Mouse (Mus musculus): ENCODE measurements around the gene 1110008P14Rik.
"Not testable (repeated sequence)": the region's sequence is repeated elsewhere in the genome, so short reads cannot be mapped to it uniquely, and the experiment has no call there.

Gene 1110008P14Rik

DNA sequence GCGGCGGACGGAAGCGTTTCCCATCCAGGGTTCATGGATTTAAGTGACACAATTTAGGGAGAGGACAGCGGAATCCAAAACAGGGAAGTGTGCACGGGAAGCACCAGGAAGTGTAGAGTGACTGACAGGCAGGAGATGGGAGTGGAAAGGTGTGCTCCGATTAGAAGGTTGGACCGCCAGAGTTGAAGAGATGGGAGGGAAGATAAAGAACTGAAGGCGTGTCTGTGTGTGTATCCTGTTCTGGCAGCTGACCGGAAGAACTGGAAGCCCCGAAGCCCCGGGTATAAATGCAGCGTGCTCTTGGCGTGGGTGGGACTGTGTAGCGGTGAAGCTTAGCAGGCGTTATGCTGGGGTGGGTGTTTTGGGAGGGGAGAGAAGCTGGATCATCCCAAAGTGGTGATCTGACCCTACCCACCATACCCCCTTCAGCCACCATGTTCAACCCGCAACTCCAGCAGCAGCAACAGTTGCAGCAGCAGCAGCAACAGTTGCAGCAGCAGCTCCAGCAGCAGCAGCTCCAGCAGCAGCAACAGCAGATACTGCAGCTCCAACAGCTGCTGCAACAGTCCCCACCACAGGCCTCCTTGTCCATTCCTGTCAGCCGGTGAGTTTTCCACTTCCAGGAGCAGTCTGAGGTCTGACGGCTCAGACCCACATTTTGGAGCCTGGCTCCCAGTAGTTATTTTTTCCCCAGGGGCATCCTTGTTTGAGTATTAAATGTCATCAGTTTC, 18.2 kb downstream of the 1110008P14Rik start:
- DNase-seq (ENCODE audit: low read depth, low spot score): no peak

DNA sequence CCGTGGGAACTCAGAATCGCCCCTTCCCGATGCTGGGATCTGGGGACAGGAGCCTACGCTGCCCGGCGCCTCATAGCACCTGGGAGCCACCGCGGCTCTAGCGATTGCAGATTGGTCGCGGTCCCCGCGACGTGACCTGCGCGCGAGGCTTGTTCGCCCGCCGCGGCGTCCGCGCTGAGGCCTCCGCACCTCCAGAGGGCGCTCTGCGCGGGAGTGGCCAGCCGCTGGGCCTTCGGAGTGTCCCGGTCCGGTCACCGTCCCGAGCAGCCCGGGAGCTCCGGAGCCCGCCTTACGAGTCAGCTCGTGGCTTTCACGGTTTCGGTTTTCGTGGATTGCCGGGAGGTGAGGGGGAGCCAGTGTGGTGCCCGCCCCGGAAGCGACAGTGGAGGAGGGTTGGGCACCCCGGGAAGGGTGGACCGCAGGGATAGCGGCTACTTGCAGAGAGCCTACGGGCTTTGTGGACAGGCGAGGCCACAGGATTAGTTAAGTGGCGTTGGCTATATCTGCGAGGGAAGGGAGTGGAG, 18.9 kb downstream of the 1110008P14Rik start:
- DNase-seq (ENCODE audit: low read depth, low spot score): peak; percentile 89

DNA sequence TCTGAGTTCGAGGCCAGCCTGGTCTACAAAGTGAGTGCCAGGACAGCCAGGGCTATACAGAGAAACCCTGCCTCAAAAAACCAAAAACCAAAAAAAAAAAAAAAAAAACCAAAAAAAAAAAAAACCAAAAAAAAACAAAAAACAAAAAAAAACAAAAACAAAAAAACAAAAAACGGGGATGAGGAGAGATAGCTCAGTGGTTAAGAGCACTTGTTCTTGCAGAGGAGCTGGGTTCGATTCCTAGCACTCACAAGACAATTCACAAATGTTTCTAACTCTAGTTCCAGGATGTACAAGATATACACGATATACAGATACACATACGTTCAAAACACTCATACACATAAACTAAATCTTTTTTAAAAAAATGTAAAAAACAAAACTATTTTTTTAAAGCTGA, 19.5 kb downstream of the 1110008P14Rik start:
- not testable (repeated sequence) for DNase-seq (ENCODE audit: low read depth, low spot score)

DNA sequence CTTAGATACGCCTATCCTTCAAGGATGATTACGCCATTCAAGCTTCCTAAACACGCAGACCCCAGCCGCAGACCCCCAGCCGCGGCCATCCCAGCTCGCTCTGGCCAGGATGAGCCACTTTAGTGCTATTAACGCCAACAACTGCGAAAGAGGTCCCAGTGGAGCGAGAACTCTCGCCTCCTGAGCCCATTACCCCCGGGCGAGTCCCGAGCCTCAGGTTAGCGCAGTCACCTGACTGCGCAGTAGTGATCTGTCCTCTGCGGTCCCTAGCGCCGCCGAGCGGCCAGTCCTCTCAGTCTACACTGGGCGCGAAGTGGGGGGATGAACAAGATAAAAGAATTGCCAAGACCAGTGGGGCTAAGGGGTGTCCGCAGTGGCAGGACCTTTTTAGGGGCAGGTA, 20.3 kb downstream of the 1110008P14Rik start:
- peak; percentile 69 for DNase-seq (ENCODE audit: low read depth, low spot score)

DNA sequence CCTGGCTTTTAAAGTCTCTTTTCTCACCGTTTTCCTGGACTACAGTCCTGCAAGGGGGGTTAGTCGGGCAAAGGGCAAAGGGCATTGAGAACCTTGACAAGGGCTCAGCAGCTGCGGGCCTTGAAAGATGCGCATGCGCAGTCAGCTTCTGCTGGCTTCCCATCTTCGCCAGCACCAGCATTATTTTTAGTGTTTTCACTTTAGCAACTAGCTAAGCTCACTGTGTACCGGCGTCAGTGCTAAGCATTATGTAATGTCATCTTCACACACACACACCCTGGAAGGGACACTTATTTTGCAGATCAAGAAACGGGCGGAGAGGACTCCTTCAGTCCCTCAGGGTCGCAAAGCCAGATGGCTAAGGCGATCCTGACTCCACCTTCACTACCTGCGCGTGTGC, 21.0 kb downstream of the 1110008P14Rik start:
- peak; percentile 84 for DNase-seq (ENCODE audit: low read depth, low spot score)

DNA sequence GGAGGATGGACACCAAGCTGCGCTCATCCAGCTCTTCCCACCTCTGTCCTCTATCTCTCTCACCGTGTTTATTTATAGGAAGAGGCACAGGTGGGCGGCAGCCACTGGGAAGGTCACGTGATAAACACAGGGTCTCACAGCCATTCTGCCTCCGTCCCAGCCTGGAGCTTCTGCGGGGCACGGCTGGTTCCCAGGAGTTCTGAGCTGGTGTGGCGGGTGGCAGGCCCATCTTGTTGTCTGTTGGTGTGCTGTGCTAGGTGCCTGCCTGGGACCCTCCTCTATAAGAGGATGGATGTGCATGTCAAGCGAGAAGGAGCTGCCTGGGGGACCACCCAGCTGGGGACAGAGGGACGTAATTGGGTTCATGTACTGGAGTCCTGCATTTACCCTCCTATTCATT, 23.4 kb downstream of the 1110008P14Rik start:
- no peak for DNase-seq (ENCODE audit: low read depth, low spot score)

DNA sequence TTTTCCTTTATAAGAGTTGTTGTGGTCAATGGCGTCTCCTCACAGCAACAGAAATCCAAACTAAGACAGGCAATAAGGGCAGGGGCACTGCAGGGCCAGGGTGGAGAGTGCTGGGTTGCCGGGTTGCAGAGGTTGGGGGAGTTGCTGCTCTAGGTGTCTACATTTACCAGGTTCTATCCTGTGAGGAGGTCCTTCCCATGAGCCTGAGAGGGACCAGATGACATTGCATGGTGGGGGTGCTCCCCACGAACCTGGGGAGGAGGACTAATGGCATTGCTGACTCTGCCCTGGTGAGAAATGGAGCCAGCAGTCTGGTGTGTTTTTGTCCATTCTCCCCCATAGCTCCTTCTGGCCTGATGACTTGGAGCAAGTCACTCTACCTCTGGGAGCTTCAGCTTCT, 24.0 kb downstream of the 1110008P14Rik start:
- no peak for DNase-seq (ENCODE audit: low read depth, low spot score)

DNA sequence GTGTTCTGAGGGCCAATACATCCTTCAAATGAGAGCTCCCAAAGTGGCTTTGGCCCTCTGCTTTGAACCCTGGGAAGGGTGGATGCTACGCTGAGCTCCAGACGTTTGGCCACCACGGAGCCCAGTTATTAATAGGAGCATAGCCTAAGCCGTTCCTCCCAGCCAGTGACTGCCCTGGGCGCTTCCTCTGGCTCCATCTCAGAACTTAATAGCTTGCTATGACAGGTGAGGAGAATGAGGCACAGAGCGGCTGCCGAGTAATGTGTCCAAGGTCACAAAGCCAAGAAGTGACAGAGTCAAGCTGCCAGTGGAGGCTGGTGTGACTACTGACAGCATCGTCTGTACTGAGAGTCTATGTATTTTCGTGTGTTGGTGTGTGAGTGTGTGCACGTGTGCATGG, 25.5 kb downstream of the 1110008P14Rik start:
- DNase-seq (ENCODE audit: low read depth, low spot score): no peak

DNA sequence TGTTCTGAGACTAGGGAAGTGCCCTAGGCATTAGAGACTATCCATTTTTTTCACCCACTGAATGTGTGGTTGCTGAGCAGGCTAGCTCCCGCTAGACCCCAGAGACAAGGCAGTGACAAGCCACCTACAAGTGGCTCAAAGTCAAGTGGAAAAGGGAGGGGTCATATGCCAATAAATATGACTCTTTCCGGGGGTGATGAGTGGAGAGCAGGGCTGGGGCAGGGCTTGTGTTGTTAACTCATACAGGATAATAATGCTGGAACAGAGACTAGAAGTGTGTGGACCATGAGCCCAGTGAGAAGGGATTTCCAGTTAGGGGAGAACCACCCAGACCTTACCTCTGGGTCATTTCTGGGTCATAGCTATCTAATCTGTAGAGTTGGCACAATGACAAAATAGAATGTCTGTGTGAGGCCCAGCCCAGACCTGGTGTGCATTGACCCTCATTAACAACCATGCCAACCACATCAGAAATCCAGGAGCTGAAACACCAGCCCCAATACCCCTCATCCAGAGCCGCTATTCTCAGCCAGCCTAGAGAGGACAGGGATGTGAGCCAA, 27.3 kb downstream of the 1110008P14Rik start:
- no peak for DNase-seq (ENCODE audit: low read depth, low spot score)

DNA sequence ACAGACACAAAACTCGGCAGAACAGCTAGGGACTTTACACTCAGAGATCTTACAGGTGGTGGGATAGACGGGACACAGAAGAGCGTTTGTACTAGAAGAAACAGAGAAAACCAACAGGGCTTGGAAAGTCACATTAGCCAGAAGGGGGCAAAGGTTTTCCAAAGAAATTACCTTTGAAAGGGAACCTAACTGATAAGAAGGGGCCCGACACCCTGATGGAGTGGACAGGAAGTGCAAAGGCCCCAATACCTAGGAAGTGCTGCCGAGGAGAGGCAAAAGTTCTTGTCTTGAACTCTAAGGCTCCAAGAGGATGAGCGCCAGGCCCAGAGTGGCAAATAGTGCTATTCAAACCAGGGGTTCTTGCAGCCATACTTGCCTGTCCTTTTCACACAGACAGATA, 27.9 kb downstream of the 1110008P14Rik start:
- no peak for DNase-seq (ENCODE audit: low read depth, low spot score)

DNA sequence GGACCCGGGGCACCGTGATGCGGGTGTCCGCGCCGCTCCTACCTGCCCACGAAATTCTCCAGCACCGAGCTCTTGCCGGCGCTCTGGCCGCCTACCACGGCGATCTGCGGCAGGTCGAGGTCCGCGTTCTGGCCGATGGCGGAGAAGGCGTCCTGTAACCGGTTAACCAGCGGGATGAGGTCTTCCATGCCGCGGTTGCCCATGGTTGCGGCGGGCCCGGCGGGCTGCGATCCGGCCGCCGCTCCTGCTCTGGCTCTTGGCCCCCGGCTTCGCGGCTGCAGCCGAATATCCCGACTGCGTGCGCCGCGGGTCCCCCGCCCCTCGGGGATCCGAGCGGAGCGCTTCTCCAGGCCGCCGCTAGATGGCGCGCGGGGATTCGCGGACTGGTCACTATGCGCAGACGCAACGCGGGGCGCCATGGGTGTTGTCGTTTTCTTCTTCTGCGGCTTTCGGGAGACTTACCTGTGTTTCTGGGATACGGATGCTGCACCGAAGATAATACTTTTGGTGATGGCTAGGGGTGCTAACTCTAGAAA, 28.7 kb downstream of the 1110008P14Rik start, which contains the start of gene Dnm1:
Dnm1 (minus strand) TSS at position 332 of the 536 bp plus-strand sequence.
- DNase-seq (ENCODE audit: low read depth, low spot score): peak; percentile 92

DNA sequence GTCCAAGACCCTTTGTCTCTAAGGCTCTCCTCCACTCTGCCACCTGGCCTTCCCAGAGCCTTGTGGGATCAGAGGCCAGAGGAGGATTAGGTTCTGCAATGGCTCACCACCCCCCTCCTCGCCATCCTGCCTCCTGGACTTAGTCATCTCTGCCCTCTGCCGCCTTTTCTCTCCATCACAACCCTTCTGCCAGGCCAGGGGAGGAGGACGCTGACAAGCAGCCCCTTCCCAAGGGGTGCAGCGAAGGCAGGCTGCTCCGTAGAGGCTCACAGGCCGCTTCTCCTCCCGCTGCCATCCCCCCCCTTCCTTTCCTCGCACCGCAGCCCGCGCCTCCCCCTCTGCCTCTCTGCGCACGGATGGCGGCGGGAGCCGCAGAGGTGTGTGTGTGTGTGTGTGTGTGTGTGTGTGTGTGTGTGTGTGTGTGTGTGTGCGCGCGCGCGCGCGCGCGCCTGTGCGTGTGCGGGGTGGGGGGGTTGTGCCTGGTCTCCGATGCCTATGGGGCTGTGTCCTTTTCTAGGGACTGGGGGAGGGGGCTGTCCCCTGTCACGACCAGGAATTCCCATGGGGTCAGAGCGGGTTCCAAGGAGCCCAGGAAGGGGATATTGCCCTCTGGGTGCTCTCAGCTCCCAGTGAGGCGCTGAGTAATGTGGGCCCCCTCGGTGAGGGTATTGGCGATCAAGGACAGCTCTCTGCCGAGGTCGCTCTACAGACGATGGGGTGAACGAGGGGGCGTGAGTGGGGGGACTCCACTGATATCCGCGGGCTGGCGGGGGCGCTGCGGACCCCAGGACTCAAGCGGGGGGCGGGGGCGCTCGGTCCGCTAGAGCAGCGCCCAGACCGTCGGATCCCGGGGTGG, 29.4 kb downstream of the 1110008P14Rik start, which contains the start of gene Ciz1:
Ciz1 (plus strand) TSS at position 177 of the 856 bp plus-strand sequence.
- peak; percentile 56 for DNase-seq (ENCODE audit: low read depth, low spot score)

DNA sequence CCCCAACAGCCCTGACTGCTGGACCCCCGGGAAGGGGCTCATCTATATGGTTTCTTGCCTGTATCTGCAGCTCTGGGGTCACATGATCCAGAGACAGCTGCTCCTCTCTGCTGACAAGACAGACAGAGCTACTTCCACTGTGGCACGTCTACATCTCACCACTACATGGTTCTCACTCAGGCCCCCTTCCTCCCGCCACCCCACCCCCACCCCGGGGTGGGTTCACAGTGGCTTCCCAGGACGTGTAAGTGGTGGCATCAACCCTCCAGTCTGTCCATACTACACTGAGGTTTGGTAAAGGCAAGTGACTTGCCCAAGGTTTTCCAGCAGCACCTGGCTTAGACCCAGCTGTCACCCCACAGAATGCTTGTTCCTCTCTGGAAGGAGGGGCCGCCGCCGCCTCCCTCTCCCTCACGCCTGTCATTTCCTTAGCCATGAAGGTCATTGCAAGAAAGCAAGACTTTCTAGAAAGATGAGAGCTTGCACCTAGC, 30.2 kb downstream of the 1110008P14Rik start:
- no peak for DNase-seq (ENCODE audit: low read depth, low spot score)

DNA sequence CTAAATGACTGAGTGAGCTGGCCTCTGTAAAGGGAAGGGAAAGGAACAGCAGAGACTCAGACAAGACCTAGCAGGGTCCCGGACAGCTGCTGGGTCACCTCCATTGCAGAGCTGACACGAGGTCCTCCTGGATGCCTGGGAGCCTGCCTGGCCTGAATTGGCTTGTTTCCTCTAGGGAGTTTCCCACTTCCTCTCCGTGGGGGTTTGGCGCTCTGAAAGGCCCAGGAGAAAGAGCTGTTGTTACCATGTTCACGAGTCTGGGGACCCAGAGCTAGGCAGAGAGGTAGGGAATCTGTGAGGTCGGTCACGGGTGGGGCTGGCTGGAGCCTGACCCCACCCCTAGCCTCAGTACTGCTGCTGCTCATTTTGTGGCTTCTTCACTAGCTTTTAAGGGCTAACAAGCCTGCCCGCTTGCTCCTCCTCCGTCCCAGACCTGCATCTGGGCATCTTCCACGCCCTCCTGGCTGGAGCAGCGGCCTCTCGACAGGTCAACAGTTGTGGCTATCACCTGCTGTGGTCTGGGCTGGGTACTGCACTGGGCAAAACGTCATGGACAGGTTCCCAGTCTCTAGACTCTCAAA, 31.2 kb downstream of the 1110008P14Rik start:
- no peak for DNase-seq (ENCODE audit: low read depth, low spot score)

DNA sequence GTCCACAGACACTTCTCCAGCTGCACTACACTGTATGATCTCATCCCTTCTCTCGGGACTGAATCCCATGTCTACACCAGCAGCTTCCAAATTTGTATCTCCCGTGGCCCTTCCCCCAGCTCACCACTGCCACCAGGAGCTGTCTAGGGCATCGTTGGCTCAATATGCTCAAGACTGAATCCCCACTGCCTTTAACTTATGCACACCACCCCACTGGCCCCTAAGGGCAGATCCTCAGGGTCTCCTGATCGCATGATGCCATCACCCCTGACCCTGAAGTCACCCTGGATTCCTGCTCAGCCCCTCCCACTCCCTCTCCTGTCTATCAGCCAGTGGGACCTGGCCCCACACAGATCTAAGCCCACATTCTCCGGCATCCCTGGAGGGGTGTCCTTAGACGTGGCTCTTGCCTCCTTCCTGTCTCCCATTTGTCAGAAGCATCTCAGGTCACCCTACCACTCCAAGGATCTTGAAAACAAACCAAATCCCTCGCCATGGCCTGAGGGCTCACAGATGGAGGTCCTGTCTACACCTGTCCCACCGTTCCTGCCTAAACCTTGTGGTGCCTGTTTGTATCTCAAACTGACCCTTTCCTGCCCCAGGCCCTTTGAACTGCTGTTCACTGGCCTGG, 32.0 kb downstream of the 1110008P14Rik start:
- DNase-seq (ENCODE audit: low read depth, low spot score): no peak

DNA sequence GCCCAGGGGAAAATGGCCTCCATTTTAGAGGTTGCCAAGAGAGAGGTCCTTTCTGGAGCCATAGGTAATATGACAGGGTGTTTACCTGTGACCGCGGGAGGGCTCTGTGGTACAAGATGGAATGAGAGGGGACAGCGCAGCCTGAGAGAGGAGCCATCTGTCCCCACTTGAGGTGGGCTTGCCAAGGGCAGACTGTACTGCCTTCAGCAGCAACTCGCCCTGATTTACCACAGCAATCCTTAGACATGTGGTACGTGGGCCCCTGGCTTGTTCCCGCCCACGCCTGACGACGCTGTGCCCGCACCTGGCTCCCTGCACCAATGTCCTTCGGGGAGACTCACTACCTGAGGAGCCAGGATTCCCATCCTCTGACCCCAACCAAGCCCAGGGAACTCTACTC, 33.4 kb downstream of the 1110008P14Rik start:
- DNase-seq (ENCODE audit: low read depth, low spot score): no peak

DNA sequence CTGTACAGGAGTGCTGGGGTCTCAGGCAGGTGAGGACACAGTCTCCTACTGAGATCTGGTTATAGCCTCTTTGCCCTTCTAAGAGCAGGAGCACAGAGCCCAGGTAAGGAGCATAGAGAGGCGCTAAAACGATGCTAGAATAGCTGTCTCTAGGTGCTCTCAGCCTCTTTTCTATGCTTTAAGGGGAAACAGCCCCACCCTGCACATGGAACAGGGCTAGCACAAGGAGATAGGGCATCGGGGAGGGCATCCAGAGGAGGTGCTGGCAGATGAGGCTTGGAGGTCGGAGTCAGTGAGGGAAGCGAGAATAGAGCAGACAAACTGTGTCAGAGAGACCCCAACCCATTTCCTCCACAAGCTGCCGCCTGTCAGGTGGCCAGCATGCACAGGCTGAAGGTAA, 34.7 kb downstream of the 1110008P14Rik start:
- no peak for DNase-seq (ENCODE audit: low read depth, low spot score)

DNA sequence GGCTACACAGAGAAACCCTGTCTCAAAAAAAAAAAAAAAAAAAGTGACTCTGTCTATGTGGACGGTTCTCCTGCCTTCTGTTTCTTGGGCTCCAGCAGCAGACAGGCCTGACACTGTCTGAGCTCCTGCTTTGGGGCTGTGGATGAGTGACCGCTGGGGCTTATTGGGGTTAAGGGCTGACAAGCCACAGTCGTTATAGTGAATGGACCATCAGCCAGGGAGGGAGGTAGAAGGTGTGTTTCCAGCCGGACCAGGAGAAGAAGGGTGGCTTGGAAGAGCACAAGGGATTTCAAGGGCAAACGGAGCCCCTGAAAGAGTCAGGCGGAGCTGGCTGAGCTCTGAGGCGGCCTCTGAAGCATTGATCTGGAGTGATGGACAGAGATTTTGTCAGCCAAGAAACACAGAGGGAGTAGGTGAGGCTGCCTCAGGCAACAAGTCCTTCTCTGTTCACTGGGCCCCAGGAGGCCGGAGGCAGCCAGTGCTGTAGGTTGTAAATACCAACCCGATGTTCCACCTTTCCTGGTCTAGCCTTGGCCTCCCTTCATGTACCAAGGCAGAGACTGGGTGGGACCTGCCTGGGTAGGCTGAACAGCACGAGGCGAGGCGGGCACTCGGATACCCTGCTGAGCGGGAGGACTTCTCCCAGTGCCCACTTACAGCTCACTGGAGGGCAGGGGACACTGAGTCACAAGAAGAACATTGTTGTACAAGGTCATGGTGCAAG, 37.0 kb downstream of the 1110008P14Rik start:
- no peak for DNase-seq (ENCODE audit: low read depth, low spot score)

DNA sequence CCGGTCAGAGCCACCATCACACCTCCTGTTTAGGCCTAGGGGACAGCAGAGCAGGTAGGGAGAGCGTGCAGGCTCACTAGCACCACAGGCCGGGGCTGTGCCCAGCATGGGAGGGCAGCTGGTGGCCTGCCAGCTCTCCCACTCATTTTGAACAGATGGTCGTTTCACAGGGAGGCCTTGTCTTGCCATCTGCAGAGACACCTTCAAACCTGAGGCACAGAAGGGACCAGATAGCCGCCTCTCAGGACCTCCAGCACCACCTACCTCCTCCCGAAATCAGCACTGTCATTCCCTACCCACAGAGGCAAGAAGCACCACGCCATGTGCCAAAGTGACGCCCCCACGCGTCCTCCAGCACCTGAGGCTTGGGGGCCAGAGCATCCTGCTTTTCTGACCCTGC, 37.7 kb downstream of the 1110008P14Rik start:
- DNase-seq (ENCODE audit: low read depth, low spot score): no peak

DNA sequence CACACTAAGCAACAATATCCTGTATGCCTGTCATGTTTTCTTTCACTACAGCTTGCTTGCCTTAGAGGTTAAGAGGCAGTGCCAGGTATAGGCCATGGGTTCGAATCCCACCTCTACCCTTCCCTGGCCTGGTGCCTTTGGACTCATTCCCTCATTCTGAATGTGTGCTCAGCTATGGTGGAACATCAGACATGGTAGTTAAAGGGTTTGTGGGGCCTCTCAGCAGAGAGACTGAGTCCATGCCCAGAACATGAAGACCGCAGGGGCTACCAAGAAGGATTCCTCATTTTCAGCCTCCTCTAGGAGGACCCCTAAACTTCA, 38.4 kb downstream of the 1110008P14Rik start:
- DNase-seq (ENCODE audit: low read depth, low spot score): no peak

Measured in mesoderm, embryonic 11.5 days (tissue).